Mouse (Mus musculus) liver, postnatal 0 days (tissue): Measurements from ENCODE around the gene H2al1i.

Source experiments
- CTCF ChIP-seq: sonication (generic); IDR thresholded peaks from 2 replicates; pipeline ENCODE4 v1.5.1; 2016; ENCODE audit warnings: antibody characterized with exemption, low read depth
- EP300 ChIP-seq: IDR thresholded peaks from 2 replicates; pipeline ENCODE4 v1.6.1; 2016; ENCODE audit warnings: antibody characterized with exemption, low read depth, mild to moderate bottlenecking

DNA sequence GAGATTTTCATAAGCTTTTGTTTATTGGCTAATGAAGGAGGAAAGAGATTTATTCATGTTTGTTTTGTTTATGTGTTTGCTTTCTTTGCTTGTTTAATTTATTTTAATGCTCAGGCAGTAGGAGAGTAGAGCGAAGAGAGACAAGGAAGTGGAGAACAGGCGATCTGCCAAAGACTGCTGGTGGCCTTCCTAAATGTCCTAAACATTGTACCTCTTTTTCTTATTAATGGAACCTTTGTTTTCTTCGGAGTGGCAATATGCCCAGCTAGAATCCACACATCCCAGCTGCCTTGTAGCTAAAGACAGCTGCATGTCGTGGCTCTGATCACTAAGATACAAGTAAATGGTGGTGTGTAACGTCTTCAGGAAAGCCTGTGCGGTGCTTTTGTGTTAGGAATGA, 47.4 kb upstream of the H2al1i start:
- no peak for TF ChIP-seq CTCF
- no peak for TF ChIP-seq EP300
